Mouse (Mus musculus) kidney, adult 2 months (tissue): ENCODE data around the gene Mertk.

Experiments used
- CTCF ChIP-seq: fragments of 200-500 bp; conservative IDR thresholded peaks from 2 replicates; pipeline ENCODE4 v1.5.1; 2011; ENCODE audit warnings: low read depth, mild to moderate bottlenecking, control low read depth, low read length, moderate library complexity, mixed read lengths; ENCODE audit not compliant: insufficient read depth, insufficient read length
- POLR2A ChIP-seq: fragments of 200-500 bp; IDR thresholded peaks from one replicate; pipeline ENCODE4 v1.6.1; 2011; ENCODE audit warnings: low read depth, low read length, control low read depth

DNA sequence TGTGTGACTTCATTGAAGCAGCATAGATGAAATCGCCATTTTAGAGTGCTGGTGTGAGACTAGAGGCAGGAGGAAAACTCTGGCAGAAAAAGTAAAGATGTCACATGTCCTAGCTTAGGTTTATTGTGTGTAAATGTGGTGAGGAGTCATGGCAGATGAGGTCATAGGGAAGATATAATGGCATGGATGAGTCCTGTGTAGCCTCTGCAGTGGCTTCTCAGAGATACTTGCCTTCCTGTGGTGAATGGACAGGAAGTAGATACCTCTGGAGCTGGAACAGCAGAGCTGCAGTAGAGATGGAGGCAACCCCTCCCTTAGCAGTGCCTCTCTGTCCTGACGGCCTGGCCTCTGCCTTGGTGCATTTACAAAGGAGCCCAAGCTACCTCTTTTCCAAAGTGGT, 140.7 kb downstream of the Mertk start:
- TF ChIP-seq POLR2A (no peak), CTCF (no peak)
